Mouse (Mus musculus): ENCODE data around the gene Smad1. TPM values are rescaled to one million over a fixed set of nuclear protein-coding genes. Genes with fewer than 3 reads are reported as not detected.

Smad1 gene
- polyA plus RNA-seq, 1 experiment from 2014 or later = 58.0 TPM

DNA sequence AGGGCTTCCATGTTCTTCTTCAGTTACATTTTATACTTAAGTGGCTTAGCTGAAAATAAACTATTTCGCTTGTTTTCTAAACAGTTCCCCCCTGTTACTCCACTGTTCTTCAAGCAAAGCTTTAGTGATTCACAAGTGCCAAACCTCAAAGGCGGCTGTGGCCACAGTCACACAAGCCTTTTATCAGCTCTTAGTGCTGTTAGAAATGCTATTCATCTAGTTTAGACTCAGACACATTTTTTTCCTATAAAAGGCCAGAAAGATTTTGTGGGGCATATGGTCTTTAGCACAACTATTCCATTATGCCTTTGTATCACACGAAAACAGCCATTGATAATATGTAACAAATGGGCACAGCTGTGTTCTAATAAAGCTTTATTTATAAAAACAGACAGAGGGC, 48.5 kb downstream of the Smad1 start:
- Histone ChIP-seq H3K4me3 (no peak overlapping the region), H3K27me3 (no peaks in the 10 kb centered on the region), H3K27ac (no peak overlapping the region; the same call in 1 of the 2 replicates), H3K9ac (no peak overlapping the region), H3K9me3 (no peaks in the 10 kb centered on the region), H3K4me2 (no peak overlapping the region), H3K36me3 (peaks cover 67% of the 10 kb centered on the region), H3K4me1 (peaks cover 32% of the 10 kb centered on the region)
- no peak for ATAC-seq (ENCODE audit: insufficient number of reproducible peaks, insufficient read depth, low FRiP score, low TSS enrichment, low read depth)
- WGBS = 70% methylated on average over 3 of the region's 3 CpGs

DNA sequence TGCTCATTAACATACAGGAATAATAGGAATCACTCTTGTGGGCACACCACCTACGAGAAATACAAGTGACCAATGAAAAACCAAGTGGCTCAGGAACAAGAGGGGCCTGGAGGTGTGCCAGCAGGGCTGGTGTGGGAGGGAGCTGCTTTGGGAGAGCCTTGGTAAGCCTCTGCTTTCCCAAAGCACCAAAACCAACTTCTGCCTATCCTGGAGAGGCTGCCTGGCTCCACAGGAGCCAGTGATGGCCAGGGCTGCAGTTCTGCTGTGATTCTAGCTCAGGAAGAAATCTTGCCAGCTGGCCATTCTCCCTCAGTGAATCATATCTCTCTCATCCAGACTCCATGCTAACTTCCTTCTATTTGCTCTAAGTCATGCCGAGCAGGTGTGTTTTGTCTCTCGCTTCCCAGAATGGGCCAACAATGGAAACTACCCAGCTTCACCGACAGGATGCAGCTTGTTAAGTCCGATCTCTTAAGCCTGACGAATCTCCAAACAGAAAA, 49.2 kb downstream of the Smad1 start:
- Histone ChIP-seq H3K4me3 (no peak overlapping the region), H3K36me3 (peaks cover 67% of the 10 kb centered on the region), H3K27me3 (no peaks in the 10 kb centered on the region), H3K27ac (peak overlapping the region; percentile 60; the same call in 1 of the 2 replicates), H3K9ac (no peak overlapping the region), H3K4me2 (no peak overlapping the region), H3K4me1 (peaks cover 26% of the 10 kb centered on the region), H3K9me3 (no peaks in the 10 kb centered on the region)
- no peak for ATAC-seq (ENCODE audit: insufficient number of reproducible peaks, insufficient read depth, low FRiP score, low TSS enrichment, low read depth)
- 72% methylated on average over 6 of the region's 6 CpGs for WGBS

DNA sequence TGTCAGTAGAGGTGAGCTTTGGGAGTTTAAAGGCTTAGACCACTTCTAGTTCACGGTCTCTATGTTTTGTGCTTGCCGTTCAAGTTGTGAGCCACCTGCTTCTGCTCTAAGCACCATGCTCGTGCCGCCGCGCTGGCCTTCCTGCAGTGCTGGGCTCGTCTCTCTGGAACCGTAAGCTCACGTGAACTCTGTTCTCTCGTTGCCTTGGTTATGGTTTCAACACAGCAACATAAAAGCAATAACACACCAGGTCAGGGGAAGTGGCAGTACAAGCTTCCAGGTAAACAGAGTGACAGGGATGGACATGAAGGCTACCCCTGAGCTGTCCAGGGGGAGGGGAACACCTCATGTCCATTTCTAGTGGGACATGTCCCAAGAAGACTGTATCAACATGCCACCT, 52.9 kb downstream of the Smad1 start:
- Histone ChIP-seq H3K27ac (no peak overlapping the region), H3K36me3 (peaks cover 65% of the 10 kb centered on the region), H3K4me2 (no peak overlapping the region), H3K4me3 (no peak overlapping the region), H3K4me1 (peaks cover 6% of the 10 kb centered on the region; the same call in 1 of the 2 replicates), H3K27me3 (no peaks in the 10 kb centered on the region), H3K9ac (no peak overlapping the region), H3K9me3 (no peaks in the 10 kb centered on the region)
- whole genome bisulfite sequencing = 84% methylated on average over 10 of the region's 10 CpGs
- ATAC-seq (ENCODE audit: insufficient number of reproducible peaks, insufficient read depth, low FRiP score, low TSS enrichment, low read depth) = no peak

DNA sequence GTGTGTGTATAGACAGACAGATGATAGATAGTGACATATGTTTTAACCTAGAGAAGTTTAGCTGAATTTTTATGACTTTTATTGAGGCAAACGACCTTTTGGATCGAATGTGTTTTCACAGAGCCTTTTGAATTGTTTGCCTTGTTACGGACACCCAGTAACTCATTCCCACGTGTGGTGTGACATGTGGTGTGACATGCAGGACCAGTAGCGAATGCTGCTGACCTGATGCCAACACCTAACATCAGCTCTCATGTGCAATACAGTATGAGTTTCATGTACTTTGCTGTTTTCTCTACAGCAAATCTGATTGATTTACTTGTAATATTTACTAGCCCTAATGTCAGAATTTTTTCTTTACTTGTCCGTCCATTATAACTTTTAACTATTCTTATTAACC, 53.5 kb downstream of the Smad1 start:
- Histone ChIP-seq H3K27me3 (no peaks in the 10 kb centered on the region), H3K4me2 (no peak overlapping the region), H3K4me1 (peaks cover 6% of the 10 kb centered on the region; the same call in 1 of the 2 replicates), H3K9ac (no peak overlapping the region), H3K27ac (no peak overlapping the region), H3K4me3 (no peak overlapping the region), H3K36me3 (peaks cover 68% of the 10 kb centered on the region), H3K9me3 (no peaks in the 10 kb centered on the region)
- no peak for ATAC-seq (ENCODE audit: insufficient number of reproducible peaks, insufficient read depth, low FRiP score, low TSS enrichment, low read depth)
- 86% methylated on average over 6 of the region's 6 CpGs for WGBS

DNA sequence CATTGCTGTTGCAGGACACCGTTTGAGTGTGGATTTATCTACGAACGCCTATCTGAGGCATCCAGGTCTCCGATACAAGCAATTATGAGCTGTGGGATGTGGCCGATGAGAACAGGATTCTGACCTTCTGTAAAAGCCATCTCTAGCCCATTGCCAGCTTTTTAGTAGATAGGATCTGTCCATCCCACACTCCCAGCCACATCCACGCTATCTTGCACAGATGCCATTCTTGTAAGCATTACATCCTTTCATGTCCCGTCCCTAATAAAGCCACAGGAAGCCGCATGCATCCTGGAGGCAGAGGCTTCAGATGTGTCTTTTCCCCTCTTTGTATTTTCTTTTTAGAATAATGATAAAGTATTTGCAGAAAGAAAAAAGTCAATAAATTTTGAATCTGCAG, 58.1 kb downstream of the Smad1 start:
- no peaks in the 10 kb centered on the region for H3K27me3 ChIP-seq
- no peak overlapping the region for H3K4me2 ChIP-seq
- 89% methylated on average over 8 of the region's 8 CpGs for WGBS
- H3K4me3 ChIP-seq = no peak overlapping the region
- H3K27ac ChIP-seq = no peak overlapping the region
- no peaks in the 10 kb centered on the region for H3K4me1 ChIP-seq
- H3K9ac ChIP-seq = no peak overlapping the region
- ATAC-seq (ENCODE audit: insufficient number of reproducible peaks, insufficient read depth, low FRiP score, low TSS enrichment, low read depth) = no peak
- H3K9me3 ChIP-seq = no peaks in the 10 kb centered on the region
- peaks cover 74% of the 10 kb centered on the region for H3K36me3 ChIP-seq

DNA sequence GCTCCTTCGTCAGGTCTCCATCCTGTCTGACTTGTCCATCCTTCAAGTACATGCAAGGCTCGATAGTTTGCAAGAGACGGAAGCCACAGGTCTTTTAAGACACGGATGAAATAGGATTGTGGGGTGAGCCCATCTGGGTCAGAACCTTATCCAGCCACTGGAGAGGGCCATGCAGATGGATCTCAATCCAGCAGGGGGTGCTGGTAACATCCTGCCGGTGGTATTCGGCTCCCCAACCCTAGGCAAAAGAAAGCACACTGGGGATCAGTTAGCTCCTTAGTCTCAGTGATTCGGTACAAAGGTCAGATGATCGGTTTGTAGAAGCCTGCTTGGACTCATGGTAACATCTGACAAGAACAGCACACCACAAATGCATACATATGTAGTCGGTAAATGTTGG, 59.8 kb downstream of the Smad1 start:
- Histone ChIP-seq H3K27ac (no peak overlapping the region), H3K27me3 (no peaks in the 10 kb centered on the region), H3K9me3 (no peaks in the 10 kb centered on the region), H3K4me2 (no peak overlapping the region), H3K36me3 (peaks cover 72% of the 10 kb centered on the region), H3K9ac (no peak overlapping the region), H3K4me3 (no peak overlapping the region), H3K4me1 (no peaks in the 10 kb centered on the region)
- ATAC-seq (ENCODE audit: insufficient number of reproducible peaks, insufficient read depth, low FRiP score, low TSS enrichment, low read depth) = no peak
- 80% methylated on average over 9 of the region's 9 CpGs for WGBS

DNA sequence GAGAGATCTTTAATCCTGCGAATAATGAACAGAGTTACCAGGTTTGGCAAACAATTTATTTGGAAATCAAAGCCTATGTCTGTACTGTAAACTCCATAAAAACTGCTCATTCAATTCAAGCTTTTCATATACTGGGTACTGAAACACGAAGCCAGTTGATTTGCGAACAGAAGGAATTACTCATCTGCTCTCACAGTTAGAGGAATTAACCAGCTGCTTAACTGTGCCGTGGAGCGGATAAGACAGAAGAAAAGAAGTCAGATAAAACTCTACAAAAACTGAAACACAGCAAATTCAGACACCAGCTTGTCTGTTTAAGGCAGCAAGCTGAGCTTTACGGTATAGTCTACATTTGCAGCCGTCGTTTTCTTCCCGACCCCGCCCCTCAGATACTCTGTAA, 60.7 kb downstream of the Smad1 start:
- no peak for ATAC-seq (ENCODE audit: insufficient number of reproducible peaks, insufficient read depth, low FRiP score, low TSS enrichment, low read depth)
- H3K27ac ChIP-seq = no peak overlapping the region
- no peaks in the 10 kb centered on the region for H3K9me3 ChIP-seq
- H3K27me3 ChIP-seq = no peaks in the 10 kb centered on the region
- H3K36me3 ChIP-seq = peaks cover 63% of the 10 kb centered on the region
- H3K4me1 ChIP-seq = no peaks in the 10 kb centered on the region
- H3K4me3 ChIP-seq = no peak overlapping the region
- WGBS = 85% methylated on average over 10 of the region's 10 CpGs
- H3K4me2 ChIP-seq = no peak overlapping the region
- H3K9ac ChIP-seq = no peak overlapping the region

DNA sequence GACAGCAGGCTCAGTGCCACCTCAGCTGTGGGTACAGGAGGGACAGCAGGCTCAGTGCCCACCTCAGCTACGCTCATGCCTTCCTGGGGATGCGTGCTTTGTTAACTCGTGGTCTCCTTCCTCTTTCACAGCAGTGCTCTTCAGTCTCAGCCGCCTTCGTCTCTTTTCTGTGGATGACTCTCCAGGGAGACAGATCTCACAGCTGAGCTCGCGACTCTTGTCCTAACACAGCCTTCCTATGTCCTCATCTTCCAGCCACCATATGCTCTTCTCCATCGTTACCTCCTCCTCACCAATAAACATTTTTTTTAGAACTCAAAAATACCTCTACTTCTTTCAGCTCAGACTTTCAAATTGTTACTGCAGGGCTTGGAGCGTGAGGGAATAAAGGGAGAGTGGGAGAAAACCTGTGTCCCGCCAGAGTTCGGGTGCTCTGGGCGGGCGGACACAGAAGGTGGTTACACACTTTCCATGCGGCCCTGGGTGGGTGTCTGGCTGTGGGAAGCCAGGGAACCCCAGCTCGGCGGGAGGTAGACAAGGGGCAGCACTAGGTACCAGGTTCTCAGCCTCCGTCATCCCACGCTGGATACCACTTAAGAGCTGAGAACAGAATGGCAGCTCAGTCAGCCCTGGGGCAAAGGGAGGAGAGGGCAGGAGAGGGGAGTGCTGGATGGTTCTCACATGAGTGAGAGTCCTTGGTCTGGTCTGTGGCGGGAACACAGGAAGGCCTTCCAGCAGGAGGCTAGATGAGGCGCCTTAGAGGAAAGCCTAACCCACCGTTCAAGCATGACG, 67.0 kb downstream of the Smad1 start:
- H3K27ac ChIP-seq = no peak overlapping the region
- H3K4me2 ChIP-seq = no peak overlapping the region
- peaks cover 8% of the 10 kb centered on the region for H3K4me1 ChIP-seq
- H3K9ac ChIP-seq = no peak overlapping the region
- no peak for ATAC-seq (ENCODE audit: insufficient number of reproducible peaks, insufficient read depth, low FRiP score, low TSS enrichment, low read depth)
- 91% methylated on average over 22 of the region's 22 CpGs for WGBS
- H3K27me3 ChIP-seq = no peaks in the 10 kb centered on the region
- H3K4me3 ChIP-seq = no peak overlapping the region
- no peaks in the 10 kb centered on the region for H3K9me3 ChIP-seq
- H3K36me3 ChIP-seq = peaks cover 5% of the 10 kb centered on the region

DNA sequence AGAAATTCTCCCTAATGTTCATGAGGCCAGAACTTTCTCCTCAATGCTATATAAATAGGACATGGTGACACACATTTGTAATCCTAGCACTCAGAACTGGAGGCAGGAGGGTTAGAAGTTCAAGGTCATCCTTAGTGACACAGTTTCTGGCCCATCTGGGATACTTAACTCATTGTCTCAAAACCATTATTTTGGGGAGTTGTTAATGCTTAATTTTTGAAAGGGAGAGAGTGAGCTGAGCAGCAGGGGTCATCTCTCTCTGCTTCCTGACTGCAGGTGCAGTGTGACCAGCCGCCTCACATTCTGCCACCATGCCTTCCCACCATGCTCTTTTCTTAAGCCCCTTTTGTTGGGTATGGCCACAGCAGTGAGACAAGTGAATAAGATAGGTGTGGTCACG, 67.7 kb downstream of the Smad1 start:
- H3K9ac ChIP-seq = no peak overlapping the region
- no peaks in the 10 kb centered on the region for H3K36me3 ChIP-seq
- peaks cover 12% of the 10 kb centered on the region for H3K4me1 ChIP-seq
- WGBS = 89% methylated on average over 2 of the region's 2 CpGs
- H3K4me3 ChIP-seq = no peak overlapping the region
- no peaks in the 10 kb centered on the region for H3K27me3 ChIP-seq
- no peak overlapping the region for H3K4me2 ChIP-seq
- ATAC-seq (ENCODE audit: insufficient number of reproducible peaks, insufficient read depth, low FRiP score, low TSS enrichment, low read depth) = no peak
- H3K27ac ChIP-seq = no peak overlapping the region
- no peaks in the 10 kb centered on the region for H3K9me3 ChIP-seq

DNA sequence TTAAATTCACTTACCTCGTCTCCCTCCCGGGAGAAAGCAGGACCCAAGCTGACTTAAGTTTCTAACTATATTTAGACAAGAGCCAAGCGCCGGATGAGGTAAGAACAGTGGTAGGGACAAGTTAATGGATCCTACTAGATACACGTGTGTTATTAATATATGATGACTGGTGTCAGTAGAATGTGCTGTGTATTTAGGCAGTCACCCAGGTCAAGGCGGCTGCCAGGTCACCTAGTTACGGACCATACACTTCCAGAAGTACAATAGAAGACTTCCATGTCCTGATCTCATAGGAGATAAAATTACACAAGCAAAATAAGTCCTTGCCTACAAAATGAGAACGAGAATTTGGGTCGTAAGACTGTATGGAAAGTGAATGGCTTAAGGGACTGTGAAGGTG, 68.3 kb downstream of the Smad1 start:
- peaks cover 16% of the 10 kb centered on the region for H3K4me1 ChIP-seq
- no peaks in the 10 kb centered on the region for H3K27me3 ChIP-seq
- H3K9me3 ChIP-seq = no peaks in the 10 kb centered on the region
- no peak overlapping the region for H3K4me2 ChIP-seq
- no peak overlapping the region for H3K27ac ChIP-seq
- no peaks in the 10 kb centered on the region for H3K36me3 ChIP-seq
- H3K9ac ChIP-seq = no peak overlapping the region
- 74% methylated on average over 9 of the region's 9 CpGs for WGBS
- no peak for ATAC-seq (ENCODE audit: insufficient number of reproducible peaks, insufficient read depth, low FRiP score, low TSS enrichment, low read depth)
- H3K4me3 ChIP-seq = no peak overlapping the region

DNA sequence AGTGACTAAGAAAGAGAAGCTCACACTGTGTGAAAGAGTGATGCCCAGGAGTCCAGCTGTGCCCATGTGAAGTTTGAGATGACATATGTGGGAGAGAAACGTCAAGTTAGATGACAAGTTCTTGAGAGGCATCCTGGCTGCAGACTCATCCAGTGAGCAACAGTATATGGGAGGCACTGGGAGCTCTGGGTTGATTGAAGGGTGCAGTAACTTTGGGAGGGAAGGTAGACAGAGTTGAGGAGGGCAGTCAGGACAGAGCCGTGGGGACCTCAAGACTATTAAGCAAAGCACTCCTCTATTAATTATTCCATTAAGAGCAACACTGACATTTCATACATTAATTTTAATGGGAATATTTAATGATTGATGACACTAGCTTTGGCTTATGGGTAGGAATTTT, 69.6 kb downstream of the Smad1 start:
- WGBS = 84% methylated on average over 2 of the region's 2 CpGs
- Histone ChIP-seq H3K36me3 (no peaks in the 10 kb centered on the region), H3K4me1 (peaks cover 22% of the 10 kb centered on the region), H3K27ac (no peak overlapping the region), H3K4me3 (no peak overlapping the region), H3K9me3 (no peaks in the 10 kb centered on the region), H3K9ac (no peak overlapping the region), H3K4me2 (no peak overlapping the region), H3K27me3 (no peaks in the 10 kb centered on the region)
- no peak for ATAC-seq (ENCODE audit: insufficient number of reproducible peaks, insufficient read depth, low FRiP score, low TSS enrichment, low read depth)

DNA sequence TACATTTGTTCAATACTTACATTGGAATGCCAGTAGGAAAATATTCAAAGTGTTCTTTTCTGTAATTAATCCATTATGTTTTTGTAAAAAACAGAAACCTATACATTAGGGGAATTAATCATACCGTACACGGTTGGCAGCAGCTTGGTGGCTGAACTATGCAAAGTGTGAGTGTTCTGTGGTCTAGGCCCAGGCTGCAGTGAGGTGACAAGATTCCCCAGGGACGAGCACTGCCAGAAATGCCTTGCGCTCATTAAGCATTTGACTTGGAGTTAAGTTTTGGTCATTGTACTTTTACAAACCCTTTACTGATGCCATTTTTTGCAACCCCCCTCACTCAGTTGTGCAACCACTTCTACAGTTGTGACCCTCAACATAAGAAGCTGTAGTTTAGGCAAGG, 70.1 kb downstream of the Smad1 start:
- Histone ChIP-seq H3K4me2 (no peak overlapping the region), H3K36me3 (no peaks in the 10 kb centered on the region), H3K9ac (no peak overlapping the region), H3K4me1 (peaks cover 28% of the 10 kb centered on the region), H3K27me3 (no peaks in the 10 kb centered on the region), H3K4me3 (no peak overlapping the region), H3K27ac (no peak overlapping the region; the same call in 1 of the 2 replicates), H3K9me3 (no peaks in the 10 kb centered on the region)
- ATAC-seq (ENCODE audit: insufficient number of reproducible peaks, insufficient read depth, low FRiP score, low TSS enrichment, low read depth) = no peak
- WGBS = 67% methylated on average over 4 of the region's 4 CpGs
